Mouse (Mus musculus) myocyte (in vitro differentiated cells): ENCODE measurements around the gene Gm10577.

ENCODE experiments used
- CEBPB ChIP-seq: IDR thresholded peaks from 2 replicates; pipeline ENCODE4 v1.6.1; 2011; ENCODE audit warnings: mild to moderate bottlenecking, moderate library complexity; ENCODE audit not compliant: poor library complexity, insufficient read depth, severe bottlenecking
- E2F4 ChIP-seq: IDR thresholded peaks from one replicate; pipeline ENCODE4 v1.6.1; 2011; ENCODE audit warnings: mild to moderate bottlenecking, control low read depth, moderate library complexity; ENCODE audit not compliant: insufficient read depth
- MYOD1 ChIP-seq, 3 experiments: IDR thresholded peaks; one replicate each; pipeline ENCODE4 v1.6.1; 2011; ENCODE audit warnings: control low read depth in 2 of 3, low read depth in 2 of 3, mild to moderate bottlenecking in 2 of 3, moderate library complexity in 1 of 3; ENCODE audit not compliant: insufficient read length in 2 of 3, control insufficient read depth in 1 of 3
- MYOG ChIP-seq, 3 experiments: IDR thresholded peaks; one replicate each; pipeline ENCODE4 v1.6.1; 2011; ENCODE audit warnings: control low read depth in 2 of 3, low read depth in 2 of 3, mild to moderate bottlenecking in 2 of 3; ENCODE audit not compliant: insufficient read length in 2 of 3, control insufficient read depth in 1 of 3, insufficient read depth in 1 of 3
- POLR2A ChIP-seq: IDR thresholded peaks from one replicate; pipeline ENCODE4 v1.6.1; 2011; ENCODE audit warnings: low read depth, mild to moderate bottlenecking, control low read depth, moderate library complexity; ENCODE audit not compliant: insufficient read length
- POLR2AphosphoS2 ChIP-seq: IDR thresholded peaks from one replicate; pipeline ENCODE4 v1.6.1; 2011; ENCODE audit warnings: low read depth, control low read depth; ENCODE audit not compliant: insufficient read length
- TCF12 ChIP-seq: IDR thresholded peaks from one replicate; pipeline ENCODE4 v1.6.1; 2011; ENCODE audit warnings: mild to moderate bottlenecking, control low read depth; ENCODE audit not compliant: poor library complexity, insufficient read depth, severe bottlenecking
- USF1 ChIP-seq: IDR thresholded peaks from one replicate; pipeline ENCODE4 v1.6.1; 2011; ENCODE audit warnings: low read depth, mild to moderate bottlenecking, control low read depth, moderate library complexity

- TF ChIP-seq POLR2A: no peak
- TF ChIP-seq TCF12: no peak
- no peak for TF ChIP-seq E2F4
- no peak for TF ChIP-seq POLR2AphosphoS2
- TF ChIP-seq MYOG (IDR thresholded peaks at IDR 0.05; ENCODE audit: control insufficient read depth in 1 of 3, insufficient read depth in 1 of 3, insufficient read length in 2 of 3, low read depth in 2 of 3): no peak
- no peak for TF ChIP-seq USF1
- TF ChIP-seq CEBPB: no peak
- no peak for TF ChIP-seq MYOD1 (IDR thresholded peaks at IDR 0.05; ENCODE audit: control insufficient read depth in 1 of 3, insufficient read length in 2 of 3, low read depth in 2 of 3)
These were observed 48.9 kb upstream of the Gm10577 start for GRCm38 (mm10) chr4:101069154-101069971.
